Mouse (Mus musculus): ENCODE data around the gene Ccdc189. TPM values are rescaled to one million over a fixed set of nuclear protein-coding genes. Genes with fewer than 3 reads are reported as not detected.

The Ccdc189 gene
- polyA plus RNA-seq, 1 experiment from 2014 or later: 10.8 TPM

GRCm38 (mm10) chr7:127588901-127589300 lies 506 bp upstream of the Ccdc189 start:
- no peaks in the 10 kb centered on the region for H3K27me3 ChIP-seq (replicated peaks)
- H3K9ac ChIP-seq: peak overlapping the region; percentile 70
- H3K36me3 ChIP-seq (replicated peaks): peaks cover 39% of the 10 kb centered on the region
- 6% methylated on average over 29 of the region's 29 CpGs for WGBS
- no peaks in the 10 kb centered on the region for H3K9me3 ChIP-seq
- no peak for ATAC-seq (replicated peaks)
- peaks cover 22% of the 10 kb centered on the region for H3K4me1 ChIP-seq
- H3K4me2 ChIP-seq: peak overlapping the region; percentile 95
- peak overlapping the region; percentile 72 for H3K27ac ChIP-seq
- H3K4me3 ChIP-seq: peak overlapping the region; percentile 77

- Histone ChIP-seq H3K4me3 (peak overlapping the region; percentile 77; the same call in 1 of the 2 replicates), H3K9me3 (no peaks in the 10 kb centered on the region), H3K4me1 (peaks cover 22% of the 10 kb centered on the region), H3K4me2 (peak overlapping the region; percentile 95), H3K27me3 (replicated peaks) (no peaks in the 10 kb centered on the region), H3K9ac (no peak overlapping the region), H3K27ac (no peak overlapping the region), H3K36me3 (replicated peaks) (peaks cover 39% of the 10 kb centered on the region)
- no peak for ATAC-seq (replicated peaks)
- 71% methylated on average over 5 of the region's 5 CpGs for WGBS
These were observed 1.2 kb downstream of the Ccdc189 start for GRCm38 (mm10) chr7:127587196-127587595.

- no peak overlapping the region for H3K27ac ChIP-seq
- no peaks in the 10 kb centered on the region for H3K27me3 ChIP-seq (replicated peaks)
- H3K9ac ChIP-seq: no peak overlapping the region
- no peak for ATAC-seq (replicated peaks)
- H3K4me3 ChIP-seq: no peak overlapping the region
- H3K9me3 ChIP-seq: no peaks in the 10 kb centered on the region
- H3K4me2 ChIP-seq: no peak overlapping the region
- H3K4me1 ChIP-seq: peaks cover 22% of the 10 kb centered on the region
- WGBS: 89% methylated on average over 6 of the region's 6 CpGs
- peaks cover 37% of the 10 kb centered on the region for H3K36me3 ChIP-seq (replicated peaks)
These were observed 2.2 kb downstream of the Ccdc189 start for GRCm38 (mm10) chr7:127586149-127586548.

- H3K27ac ChIP-seq: no peak overlapping the region
- no peaks in the 10 kb centered on the region for H3K27me3 ChIP-seq (replicated peaks)
- 83% methylated on average over 7 of the region's 7 CpGs for WGBS
- no peak overlapping the region for H3K9ac ChIP-seq
- no peak overlapping the region for H3K4me3 ChIP-seq
- no peaks in the 10 kb centered on the region for H3K9me3 ChIP-seq
- peaks cover 22% of the 10 kb centered on the region for H3K4me1 ChIP-seq
- ATAC-seq (replicated peaks): no peak
- H3K4me2 ChIP-seq: no peak overlapping the region
- H3K36me3 ChIP-seq (replicated peaks): peaks cover 33% of the 10 kb centered on the region; the same call in 1 of the 2 replicates
These were observed 3.4 kb downstream of the Ccdc189 start for GRCm38 (mm10) chr7:127585031-127585430.

- Histone ChIP-seq H3K36me3 (replicated peaks) (peaks cover 45% of the 10 kb centered on the region; the same call in 1 of the 2 replicates), H3K4me3 (no peak overlapping the region), H3K9me3 (no peaks in the 10 kb centered on the region), H3K27ac (no peak overlapping the region), H3K4me1 (peaks cover 13% of the 10 kb centered on the region), H3K9ac (no peak overlapping the region), H3K4me2 (no peak overlapping the region), H3K27me3 (replicated peaks) (no peaks in the 10 kb centered on the region)
- no peak for ATAC-seq (replicated peaks)
- 93% methylated on average over 6 of the region's 6 CpGs for WGBS
These were observed 5.1 kb downstream of the Ccdc189 start for GRCm38 (mm10) chr7:127583260-127583659.

- 23% methylated on average over 7 of the region's 7 CpGs for WGBS
- H3K27me3 ChIP-seq (replicated peaks): no peaks in the 10 kb centered on the region
- H3K27ac ChIP-seq: no peak overlapping the region
- peaks cover 30% of the 10 kb centered on the region for H3K4me1 ChIP-seq
- ATAC-seq (replicated peaks): no peak
- H3K9me3 ChIP-seq: no peaks in the 10 kb centered on the region
- H3K36me3 ChIP-seq (replicated peaks): peaks cover 13% of the 10 kb centered on the region
- H3K4me3 ChIP-seq: peak overlapping the region; percentile 60
- H3K9ac ChIP-seq: peak overlapping the region; percentile 64
- peak overlapping the region; percentile 90 for H3K4me2 ChIP-seq
These were observed 14.3 kb downstream of the Ccdc189 start for GRCm38 (mm10) chr7:127574115-127574514.

- Histone ChIP-seq H3K36me3 (replicated peaks) (peaks cover 12% of the 10 kb centered on the region), H3K27ac (peak overlapping the region; percentile 83), H3K4me2 (peak overlapping the region; percentile 90), H3K4me1 (peaks cover 30% of the 10 kb centered on the region), H3K9me3 (no peaks in the 10 kb centered on the region), H3K4me3 (peak overlapping the region; percentile 60), H3K27me3 (replicated peaks) (no peaks in the 10 kb centered on the region), H3K9ac (peak overlapping the region; percentile 64)
- under 1% methylated on average over 27 of the region's 28 CpGs for WGBS
- ATAC-seq (replicated peaks): peak; percentile 84
These were observed 14.8 kb downstream of the Ccdc189 start for GRCm38 (mm10) chr7:127573503-127574008.

- Histone ChIP-seq H3K4me3 (peak within 1 kb of the TSS; percentile 60), H3K9me3 (no peaks in the 10 kb centered on the region), H3K27me3 (replicated peaks) (no peaks in the 10 kb centered on the region), H3K27ac (peak within 1 kb of the TSS; percentile 83), H3K9ac (peak within 1 kb of the TSS; percentile 64), H3K36me3 (replicated peaks) (peaks cover 6% of the 10 kb centered on the region), H3K4me1 (peaks cover 30% of the 10 kb centered on the region), H3K4me2 (peak within 1 kb of the TSS; percentile 90)
- peak; percentile 98 for ATAC-seq (replicated peaks)
- 0% methylated on average over 17 of the region's 17 CpGs for WGBS
These were observed 15.4 kb downstream of the Ccdc189 start, which contains the start of gene Phkg2 for GRCm38 (mm10) chr7:127572895-127573471. Gene Phkg2, plus strand, starts transcription at chr7:127573340.

GRCm38 (mm10) chr7:127564381-127565150 lies 23.8 kb downstream of the Ccdc189 start:
- WGBS: 80% methylated on average over 6 of the region's 6 CpGs
- H3K4me3 ChIP-seq: no peak overlapping the region
- H3K4me1 ChIP-seq: no peaks in the 10 kb centered on the region
- ATAC-seq (replicated peaks): no peak
- no peaks in the 10 kb centered on the region for H3K9me3 ChIP-seq
- peaks cover 33% of the 10 kb centered on the region for H3K36me3 ChIP-seq (replicated peaks)
- no peak overlapping the region for H3K4me2 ChIP-seq
- no peaks in the 10 kb centered on the region for H3K27me3 ChIP-seq (replicated peaks)
- H3K27ac ChIP-seq: no peak overlapping the region
- no peak overlapping the region for H3K9ac ChIP-seq

GRCm38 (mm10) chr7:127561340-127561858 lies 27.0 kb downstream of the Ccdc189 start, which contains the start of gene Tmem265:
Gene Tmem265, plus strand, starts transcription at chr7:127561390.
- Histone ChIP-seq H3K4me2 (no peak within 1 kb of the TSS), H3K27me3 (replicated peaks) (no peaks in the 10 kb centered on the region), H3K36me3 (replicated peaks) (peaks cover 59% of the 10 kb centered on the region), H3K27ac (no peak within 1 kb of the TSS), H3K4me3 (no peak within 1 kb of the TSS), H3K4me1 (no peaks in the 10 kb centered on the region), H3K9ac (no peak within 1 kb of the TSS), H3K9me3 (no peaks in the 10 kb centered on the region)
- ATAC-seq (replicated peaks): no peak
- WGBS: 93% methylated on average over 5 of the region's 5 CpGs

GRCm38 (mm10) chr7:127560580-127560979 lies 27.8 kb downstream of the Ccdc189 start:
- Histone ChIP-seq H3K9me3 (no peaks in the 10 kb centered on the region), H3K4me2 (no peak overlapping the region), H3K4me3 (no peak overlapping the region), H3K27ac (no peak overlapping the region), H3K4me1 (no peaks in the 10 kb centered on the region), H3K36me3 (replicated peaks) (peaks cover 59% of the 10 kb centered on the region), H3K27me3 (replicated peaks) (no peaks in the 10 kb centered on the region), H3K9ac (no peak overlapping the region)
- 94% methylated on average over 11 of the region's 11 CpGs for WGBS
- no peak for ATAC-seq (replicated peaks)

GRCm38 (mm10) chr7:127551558-127551957 lies 36.8 kb downstream of the Ccdc189 start:
- H3K4me2 ChIP-seq: no peak overlapping the region
- H3K4me1 ChIP-seq: no peaks in the 10 kb centered on the region
- H3K9me3 ChIP-seq: no peaks in the 10 kb centered on the region
- WGBS: 99% methylated on average over 8 of the region's 8 CpGs
- H3K27me3 ChIP-seq (replicated peaks): no peaks in the 10 kb centered on the region
- H3K4me3 ChIP-seq: no peak overlapping the region
- peaks cover 68% of the 10 kb centered on the region for H3K36me3 ChIP-seq (replicated peaks)
- no peak overlapping the region for H3K27ac ChIP-seq
- no peak for ATAC-seq (replicated peaks)
- H3K9ac ChIP-seq: no peak overlapping the region
